Mouse (Mus musculus) CH12.LX (cell line): ENCODE measurements at regions not wholly inside any gene's neighbourhood (a gene's known extent, or its start where the extent isn't known, plus 50 kb on each side); places are given as distances from the start of the nearest gene placed in this dataset.

Experiments used
- CTCF ChIP-seq, 2 experiments: IDR thresholded peaks in 1 of 2; conservative IDR thresholded peaks in 1 of 2; 2 replicates each; pipeline ENCODE4 v1.5.1; 2011 to 2012; ENCODE audit warnings: low read depth in 2 of 2, low read length in 2 of 2, improper control_type of control experiment in 1 of 2, inconsistent platforms in 1 of 2, mild to moderate bottlenecking in 1 of 2, moderate library complexity in 1 of 2
- MAX ChIP-seq: IDR thresholded peaks from 2 replicates; pipeline ENCODE4 v1.6.1; 2011; ENCODE audit warnings: low read length, improper control_type of control experiment
- SMC3 ChIP-seq: IDR thresholded peaks from 2 replicates; pipeline ENCODE4 v1.6.1; 2011; ENCODE audit warnings: low read depth, low read length, improper control_type of control experiment

DNA sequence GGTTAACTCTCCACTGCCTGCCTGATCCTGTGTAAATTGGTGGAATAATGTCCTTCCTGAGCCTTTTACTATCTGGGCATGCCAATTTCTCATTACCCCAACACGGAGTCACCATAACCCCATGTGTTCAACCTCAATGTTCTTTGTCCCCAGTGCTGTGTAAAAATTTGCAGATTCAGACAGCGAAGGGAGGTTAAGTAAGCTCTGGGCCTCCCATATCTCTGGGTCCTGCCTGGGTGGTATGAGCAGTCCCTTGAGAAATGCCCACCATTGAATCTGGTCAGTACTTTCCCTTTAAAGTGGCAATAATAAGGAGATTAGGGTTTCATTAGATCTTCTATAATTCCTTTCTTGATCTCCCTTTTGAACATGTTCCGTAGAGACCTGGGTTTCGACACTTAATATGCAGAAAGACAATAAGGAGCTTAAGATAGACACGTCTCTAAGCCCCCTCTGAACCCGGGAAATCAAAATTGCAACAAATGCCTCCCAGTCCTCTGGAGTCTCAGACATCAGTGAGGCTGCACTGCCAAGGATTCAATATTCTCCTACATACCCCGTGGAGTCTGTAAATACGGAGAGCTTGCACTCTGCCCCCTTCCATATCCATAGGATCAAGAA is 279.0 kb upstream of the Apob start:
- TF ChIP-seq CTCF (conservative IDR thresholded peaks at IDR 0.05 in 1 of 2, IDR thresholded peaks at IDR 0.05 in 1 of 2; ENCODE audit: low read depth in 2 of 2, low read length in 2 of 2) (no peak), MAX (no peak), SMC3 (no peak)
